Mouse (Mus musculus): ENCODE results near the gene Fancd2os. TPM values are rescaled to one million over a fixed set of nuclear protein-coding genes. Genes with fewer than 3 reads are reported as not detected.
A peak's percentile ranks its signal among the peaks of the same experiment; 100 is the strongest.

The Fancd2os gene
- polyA plus RNA-seq, 1 experiment from 2014 or later = 0.82 TPM

DNA sequence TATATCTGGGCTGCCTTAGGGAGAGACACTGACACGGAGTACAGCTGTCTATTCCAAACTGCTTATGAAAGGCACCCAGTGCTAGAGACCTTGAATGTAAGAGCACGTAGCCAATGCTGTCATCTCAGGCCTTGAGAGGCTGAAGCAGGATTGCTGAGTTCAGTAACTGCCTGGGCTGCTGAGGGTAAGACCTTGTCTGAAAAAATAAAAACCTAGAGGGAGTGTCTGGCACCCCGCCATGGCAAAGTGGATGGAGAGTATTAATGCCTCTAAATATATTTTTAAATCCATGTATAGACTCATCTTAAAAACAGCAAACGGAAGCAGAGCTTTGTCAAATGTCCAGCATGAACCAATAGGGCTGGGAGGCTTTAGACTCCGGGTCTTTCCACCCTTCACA, 682 bp downstream of the Fancd2os start:
- no peak for ATAC-seq (ENCODE audit: insufficient number of reproducible peaks, insufficient read depth, low FRiP score, low read depth)
- Histone ChIP-seq H3K4me3 (ENCODE audit: low read depth, low read length) (no peak overlapping the region), H3K9ac (replicated peaks; ENCODE audit: low read depth, low read length) (no peak overlapping the region), H3K36me3 (ENCODE audit: control insufficient read depth, insufficient read depth, low read length) (no peaks in the 10 kb centered on the region; the same call in 1 of the 2 replicates), H3K27me3 (ENCODE audit: control insufficient read depth, insufficient read depth, low read length) (no peaks in the 10 kb centered on the region), H3K4me2 (replicated peaks; ENCODE audit: low read depth, low read length) (no peak overlapping the region), H3K4me1 (ENCODE audit: control insufficient read depth, insufficient read depth, low read length) (peaks cover 5% of the 10 kb centered on the region; the same call in 1 of the 2 replicates), H3K27ac (ENCODE audit: low read length) (no peak overlapping the region), H3K9me3 (ENCODE audit: control insufficient read depth, low read depth, low read length) (no peaks in the 10 kb centered on the region)
- 52% methylated on average over 5 of the region's 5 CpGs for WGBS

DNA sequence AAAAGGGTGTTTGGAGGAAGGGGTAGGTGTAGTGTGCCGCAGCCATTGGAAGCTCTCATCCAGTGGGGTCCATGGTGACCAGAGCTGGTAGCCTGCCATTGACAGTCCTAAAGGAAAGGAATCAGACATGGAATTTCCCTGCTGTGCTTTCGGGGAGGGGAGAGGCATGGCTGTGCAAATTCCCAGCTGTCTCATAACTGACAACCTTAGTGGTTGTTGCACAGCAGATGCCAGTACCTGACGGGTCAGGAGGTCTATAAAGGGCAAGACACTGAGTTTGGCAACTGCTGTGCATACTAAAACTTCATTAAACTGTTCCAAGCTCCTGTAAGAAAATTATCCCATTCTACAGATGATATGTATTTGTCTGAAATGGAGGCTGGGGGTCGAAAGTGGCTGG, 2.6 kb downstream of the Fancd2os start:
- no peaks in the 10 kb centered on the region for H3K27me3 ChIP-seq (ENCODE audit: control insufficient read depth, insufficient read depth, low read length)
- no peak overlapping the region for H3K27ac ChIP-seq (ENCODE audit: low read length)
- no peak overlapping the region for H3K9ac ChIP-seq (replicated peaks; ENCODE audit: low read depth, low read length)
- no peaks in the 10 kb centered on the region for H3K9me3 ChIP-seq (ENCODE audit: control insufficient read depth, low read depth, low read length)
- H3K4me3 ChIP-seq (ENCODE audit: low read depth, low read length) = no peak overlapping the region
- 90% methylated on average over 4 of the region's 4 CpGs for WGBS
- peaks cover 5% of the 10 kb centered on the region; the same call in 1 of the 2 replicates for H3K4me1 ChIP-seq (ENCODE audit: control insufficient read depth, insufficient read depth, low read length)
- ATAC-seq (ENCODE audit: insufficient number of reproducible peaks, insufficient read depth, low FRiP score, low read depth) = no peak
- no peaks in the 10 kb centered on the region; the same call in 1 of the 2 replicates for H3K36me3 ChIP-seq (ENCODE audit: control insufficient read depth, insufficient read depth, low read length)
- no peak overlapping the region for H3K4me2 ChIP-seq (replicated peaks; ENCODE audit: low read depth, low read length)

DNA sequence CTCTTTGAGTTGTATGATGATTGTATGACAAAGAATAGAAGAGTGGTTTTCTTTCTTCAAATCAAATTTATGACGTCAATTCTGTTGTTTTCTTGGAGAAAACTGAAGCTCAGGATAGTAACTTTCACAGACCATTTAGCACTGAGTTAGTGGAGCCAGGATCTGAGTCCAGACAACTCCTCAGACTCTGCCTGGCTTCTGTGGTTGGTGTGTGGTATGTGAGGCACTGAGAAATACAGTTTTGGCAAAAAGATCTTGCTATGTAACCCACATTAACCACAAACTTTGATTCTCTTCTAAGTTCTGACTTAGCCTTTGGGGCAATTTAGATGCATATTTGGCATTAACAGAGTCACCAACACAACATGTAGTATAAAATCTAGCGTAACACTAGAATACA, 7.9 kb downstream of the Fancd2os start:
- 91% methylated on average over 2 of the region's 2 CpGs for WGBS
- Histone ChIP-seq H3K9me3 (ENCODE audit: control insufficient read depth, low read depth, low read length) (no peaks in the 10 kb centered on the region), H3K9ac (replicated peaks; ENCODE audit: low read depth, low read length) (no peak overlapping the region), H3K27ac (ENCODE audit: low read length) (no peak overlapping the region), H3K4me2 (replicated peaks; ENCODE audit: low read depth, low read length) (no peak overlapping the region), H3K4me1 (ENCODE audit: control insufficient read depth, insufficient read depth, low read length) (no peaks in the 10 kb centered on the region), H3K27me3 (ENCODE audit: control insufficient read depth, insufficient read depth, low read length) (no peaks in the 10 kb centered on the region), H3K4me3 (ENCODE audit: low read depth, low read length) (no peak overlapping the region), H3K36me3 (ENCODE audit: control insufficient read depth, insufficient read depth, low read length) (peaks cover 3% of the 10 kb centered on the region; the same call in 1 of the 2 replicates)
- ATAC-seq (ENCODE audit: insufficient number of reproducible peaks, insufficient read depth, low FRiP score, low read depth) = no peak

DNA sequence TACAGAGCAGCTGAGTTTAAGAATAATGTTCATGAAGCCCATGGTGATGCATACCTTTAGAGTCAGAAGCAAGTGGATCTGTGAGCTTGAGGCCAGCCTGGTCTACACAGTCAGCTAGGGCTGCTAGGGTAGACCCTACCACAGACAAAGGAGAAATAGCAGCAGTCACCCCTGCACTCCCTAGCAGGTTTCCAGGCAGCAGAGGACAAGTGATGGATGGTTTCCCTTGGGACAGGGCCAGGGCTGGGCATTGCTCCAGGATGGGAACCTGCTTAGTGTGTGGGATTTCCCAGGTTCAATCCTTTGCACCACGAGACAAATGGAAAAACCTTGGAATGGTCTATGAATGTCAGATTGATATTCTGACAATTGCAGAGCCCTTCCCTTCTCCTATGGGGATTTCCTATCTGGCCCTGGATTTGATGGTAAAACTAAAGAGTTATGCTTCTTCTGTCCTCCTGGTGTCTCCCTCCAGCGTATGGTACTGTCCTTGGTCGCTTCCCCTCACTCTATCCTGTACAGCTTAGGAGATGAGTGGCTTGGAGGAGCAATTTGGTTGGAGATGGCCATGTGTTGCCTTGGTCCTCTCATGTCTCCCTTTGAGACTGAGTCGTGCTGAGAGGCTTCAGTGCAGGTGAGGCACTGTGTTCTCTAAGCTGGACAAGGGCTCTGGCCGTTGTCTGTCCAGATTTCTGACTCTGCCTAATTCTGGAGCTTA, 13.9 kb downstream of the Fancd2os start:
- Histone ChIP-seq H3K4me1 (ENCODE audit: control insufficient read depth, insufficient read depth, low read length) (no peaks in the 10 kb centered on the region), H3K9ac (replicated peaks; ENCODE audit: low read depth, low read length) (no peak overlapping the region), H3K27ac (ENCODE audit: low read length) (peak overlapping the region; percentile 52; the same call in 1 of the 2 replicates), H3K4me3 (ENCODE audit: low read depth, low read length) (no peak overlapping the region), H3K36me3 (ENCODE audit: control insufficient read depth, insufficient read depth, low read length) (peaks cover 3% of the 10 kb centered on the region; the same call in 1 of the 2 replicates), H3K9me3 (ENCODE audit: control insufficient read depth, low read depth, low read length) (no peaks in the 10 kb centered on the region), H3K4me2 (replicated peaks; ENCODE audit: low read depth, low read length) (no peak overlapping the region), H3K27me3 (ENCODE audit: control insufficient read depth, insufficient read depth, low read length) (no peaks in the 10 kb centered on the region)
- 55% methylated on average over 5 of the region's 5 CpGs for WGBS
- ATAC-seq (ENCODE audit: insufficient number of reproducible peaks, insufficient read depth, low FRiP score, low read depth) = peak; percentile 77; the same call in 1 of the 2 replicates

DNA sequence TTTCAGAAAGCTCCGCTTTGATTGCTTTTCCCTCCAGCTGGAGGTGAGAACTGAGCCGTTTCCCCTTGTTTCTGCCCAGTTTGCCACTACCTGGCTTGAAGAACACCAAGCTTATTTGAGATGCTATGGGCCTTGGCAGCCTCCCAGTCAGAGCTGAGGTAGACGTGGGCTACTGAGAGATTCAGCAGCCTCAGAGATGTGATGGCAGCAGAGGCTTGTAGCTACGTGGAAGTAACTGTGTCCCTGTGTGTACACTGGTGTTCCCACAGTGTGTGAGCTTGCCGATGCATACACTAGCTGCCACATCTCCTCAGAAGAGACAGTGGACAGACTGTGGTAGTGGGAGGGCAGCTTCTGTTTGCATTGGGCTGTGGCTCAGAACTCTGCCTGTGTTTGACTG, 15.4 kb downstream of the Fancd2os start:
- no peaks in the 10 kb centered on the region for H3K27me3 ChIP-seq (ENCODE audit: control insufficient read depth, insufficient read depth, low read length)
- ATAC-seq (ENCODE audit: insufficient number of reproducible peaks, insufficient read depth, low FRiP score, low read depth) = no peak
- H3K4me2 ChIP-seq (replicated peaks; ENCODE audit: low read depth, low read length) = no peak overlapping the region
- H3K36me3 ChIP-seq (ENCODE audit: control insufficient read depth, insufficient read depth, low read length) = no peaks in the 10 kb centered on the region
- no peak overlapping the region for H3K4me3 ChIP-seq (ENCODE audit: low read depth, low read length)
- no peak overlapping the region for H3K27ac ChIP-seq (ENCODE audit: low read length)
- 84% methylated on average over 5 of the region's 5 CpGs for WGBS
- no peak overlapping the region for H3K9ac ChIP-seq (replicated peaks; ENCODE audit: low read depth, low read length)
- H3K9me3 ChIP-seq (ENCODE audit: control insufficient read depth, low read depth, low read length) = no peaks in the 10 kb centered on the region
- H3K4me1 ChIP-seq (ENCODE audit: control insufficient read depth, insufficient read depth, low read length) = no peaks in the 10 kb centered on the region

DNA sequence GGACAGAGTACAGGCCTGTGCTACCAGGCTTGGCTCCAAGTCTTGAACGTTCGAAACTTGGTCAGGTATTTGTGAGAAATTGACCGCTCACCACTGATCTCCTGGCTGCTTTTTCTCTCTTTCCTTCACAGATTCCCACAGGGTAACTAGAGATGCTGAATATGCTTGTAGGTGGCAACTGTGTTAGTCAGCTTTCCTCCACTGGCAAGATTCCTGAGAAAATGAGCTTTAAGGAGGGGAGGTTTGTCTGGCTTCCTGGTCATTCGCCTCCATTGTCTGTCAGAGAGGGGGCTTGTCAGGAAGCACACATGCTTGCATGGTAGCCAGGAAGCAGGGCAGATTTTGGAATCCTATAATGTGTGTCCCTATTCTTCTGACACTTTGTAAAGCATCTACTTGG, 17.5 kb downstream of the Fancd2os start:
- WGBS = 96% methylated on average over 4 of the region's 4 CpGs
- no peak overlapping the region for H3K4me2 ChIP-seq (replicated peaks; ENCODE audit: low read depth, low read length)
- ATAC-seq (ENCODE audit: insufficient number of reproducible peaks, insufficient read depth, low FRiP score, low read depth) = no peak
- no peak overlapping the region for H3K9ac ChIP-seq (replicated peaks; ENCODE audit: low read depth, low read length)
- H3K27me3 ChIP-seq (ENCODE audit: control insufficient read depth, insufficient read depth, low read length) = no peaks in the 10 kb centered on the region
- H3K4me1 ChIP-seq (ENCODE audit: control insufficient read depth, insufficient read depth, low read length) = no peaks in the 10 kb centered on the region
- H3K36me3 ChIP-seq (ENCODE audit: control insufficient read depth, insufficient read depth, low read length) = no peaks in the 10 kb centered on the region
- H3K27ac ChIP-seq (ENCODE audit: low read length) = no peak overlapping the region
- no peaks in the 10 kb centered on the region for H3K9me3 ChIP-seq (ENCODE audit: control insufficient read depth, low read depth, low read length)
- no peak overlapping the region for H3K4me3 ChIP-seq (ENCODE audit: low read depth, low read length)

DNA sequence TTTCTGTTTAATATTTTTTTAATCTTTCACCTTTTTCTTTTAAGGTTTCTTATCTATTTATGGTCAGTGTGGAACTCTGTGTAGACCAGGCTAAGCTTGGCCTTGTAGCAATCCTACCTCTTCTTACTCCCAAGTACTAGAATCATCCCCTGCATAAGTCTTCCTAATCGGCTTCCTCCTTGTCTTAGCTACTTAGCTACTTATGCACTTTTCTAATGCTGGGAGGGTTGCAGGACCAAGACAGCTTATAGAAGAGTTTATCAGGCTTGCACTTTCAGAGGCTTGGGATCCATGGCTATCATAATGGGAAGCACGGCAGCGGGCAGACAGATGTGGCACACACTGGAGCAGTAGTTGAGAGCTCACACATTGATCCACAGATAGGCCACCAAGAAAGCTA, 21.2 kb downstream of the Fancd2os start:
- Histone ChIP-seq H3K4me3 (ENCODE audit: low read depth, low read length) (no peak overlapping the region), H3K9ac (replicated peaks; ENCODE audit: low read depth, low read length) (no peak overlapping the region), H3K4me2 (replicated peaks; ENCODE audit: low read depth, low read length) (no peak overlapping the region), H3K36me3 (ENCODE audit: control insufficient read depth, insufficient read depth, low read length) (peaks cover 6% of the 10 kb centered on the region), H3K27me3 (ENCODE audit: control insufficient read depth, insufficient read depth, low read length) (no peaks in the 10 kb centered on the region), H3K27ac (ENCODE audit: low read length) (no peak overlapping the region), H3K4me1 (ENCODE audit: control insufficient read depth, insufficient read depth, low read length) (no peaks in the 10 kb centered on the region), H3K9me3 (ENCODE audit: control insufficient read depth, low read depth, low read length) (no peaks in the 10 kb centered on the region)
- 92% methylated on average over 3 of the region's 3 CpGs for WGBS
- ATAC-seq (ENCODE audit: insufficient number of reproducible peaks, insufficient read depth, low FRiP score, low read depth) = no peak

DNA sequence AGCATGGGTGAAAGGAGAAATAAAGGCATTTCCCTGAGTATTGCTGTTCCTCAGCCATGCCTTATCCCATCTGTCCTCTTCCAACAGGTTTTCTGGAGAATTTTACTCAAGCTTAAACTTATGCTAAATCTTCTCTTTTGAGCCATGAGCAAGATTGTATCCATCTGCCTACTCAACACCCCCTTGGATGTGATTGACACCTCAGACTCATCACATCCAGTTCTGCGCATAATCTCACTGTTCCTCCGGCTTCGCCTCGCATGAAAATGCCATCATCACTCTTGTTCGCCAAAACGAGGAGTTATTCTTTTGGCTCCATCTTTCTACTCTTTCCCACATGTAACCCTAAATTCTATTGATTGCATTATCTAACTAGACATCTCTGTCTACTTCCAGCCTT, 24.5 kb downstream of the Fancd2os start:
- H3K36me3 ChIP-seq (ENCODE audit: control insufficient read depth, insufficient read depth, low read length) = peaks cover 6% of the 10 kb centered on the region
- H3K27ac ChIP-seq (ENCODE audit: low read length) = no peak overlapping the region
- 95% methylated on average over 6 of the region's 6 CpGs for WGBS
- no peaks in the 10 kb centered on the region for H3K27me3 ChIP-seq (ENCODE audit: control insufficient read depth, insufficient read depth, low read length)
- no peaks in the 10 kb centered on the region for H3K9me3 ChIP-seq (ENCODE audit: control insufficient read depth, low read depth, low read length)
- H3K9ac ChIP-seq (replicated peaks; ENCODE audit: low read depth, low read length) = no peak overlapping the region
- H3K4me1 ChIP-seq (ENCODE audit: control insufficient read depth, insufficient read depth, low read length) = no peaks in the 10 kb centered on the region
- H3K4me2 ChIP-seq (replicated peaks; ENCODE audit: low read depth, low read length) = no peak overlapping the region
- ATAC-seq (ENCODE audit: insufficient number of reproducible peaks, insufficient read depth, low FRiP score, low read depth) = no peak
- H3K4me3 ChIP-seq (ENCODE audit: low read depth, low read length) = no peak overlapping the region

DNA sequence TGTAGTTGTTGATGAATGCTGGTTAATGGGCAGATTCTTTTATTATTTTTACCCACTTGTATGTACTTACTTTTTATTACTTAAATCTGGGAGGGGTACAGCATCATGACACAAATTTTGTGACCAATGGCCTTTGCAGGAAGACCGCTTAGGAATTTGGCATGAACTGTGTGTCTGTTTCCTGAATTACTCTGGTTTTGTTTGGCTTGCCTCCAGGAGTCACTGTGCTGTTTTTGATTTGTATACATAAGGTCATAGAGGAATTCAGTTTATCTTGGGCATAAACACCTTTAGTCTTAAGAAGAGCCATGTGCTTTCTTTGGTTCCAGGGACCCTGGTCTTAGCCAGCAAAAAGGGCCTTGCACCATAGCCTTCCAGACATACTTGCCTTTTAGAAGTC, 36.0 kb downstream of the Fancd2os start:
- Histone ChIP-seq H3K4me1 (ENCODE audit: control insufficient read depth, insufficient read depth, low read length) (no peaks in the 10 kb centered on the region), H3K4me2 (replicated peaks; ENCODE audit: low read depth, low read length) (no peak overlapping the region), H3K36me3 (ENCODE audit: control insufficient read depth, insufficient read depth, low read length) (peaks cover 7% of the 10 kb centered on the region; the same call in 1 of the 2 replicates), H3K27me3 (ENCODE audit: control insufficient read depth, insufficient read depth, low read length) (no peaks in the 10 kb centered on the region), H3K9ac (replicated peaks; ENCODE audit: low read depth, low read length) (no peak overlapping the region), H3K4me3 (ENCODE audit: low read depth, low read length) (no peak overlapping the region), H3K9me3 (ENCODE audit: control insufficient read depth, low read depth, low read length) (no peaks in the 10 kb centered on the region), H3K27ac (ENCODE audit: low read length) (no peak overlapping the region)
- WGBS = 63% methylated on average over 1 of the region's 1 CpGs
- ATAC-seq (ENCODE audit: insufficient number of reproducible peaks, insufficient read depth, low FRiP score, low read depth) = no peak

All from stomach, embryonic 14.5 days (tissue).